Mouse (Mus musculus) kidney, embryonic 15.5 days (tissue): ENCODE results near the gene Enho. TPM values are rescaled to one million over a fixed set of nuclear protein-coding genes. Genes with fewer than 3 reads are reported as not detected.

Source experiments
- ATAC-seq: fragments of 200-750 bp; cut with Nextera tagmentation; replicated peaks from 2 replicates; pipeline ENCODE4 v1.8.0; 2017; ENCODE audit warnings: moderate TSS enrichment; ENCODE audit not compliant: low FRiP score
- H3K27ac ChIP-seq: fragments of 300-500 bp; sonication (generic); 2 replicates; pipeline ENCODE4 v1.5.1; 2015; ENCODE audit warnings: mild to moderate bottlenecking, inconsistent platforms
- H3K27me3 ChIP-seq: fragments of 300-500 bp; sonication (generic); 2 replicates; pipeline ENCODE4 v1.6.1; 2015; ENCODE audit warnings: inconsistent platforms
- H3K36me3 ChIP-seq: fragments of 300-500 bp; sonication (generic); 2 replicates; pipeline ENCODE4 v1.6.1; 2015; ENCODE audit warnings: inconsistent platforms
- H3K4me1 ChIP-seq: fragments of 300-500 bp; sonication (generic); 2 replicates; pipeline ENCODE4 v1.6.1; 2015; ENCODE audit warnings: inconsistent platforms
- H3K4me2 ChIP-seq: fragments of 300-500 bp; sonication (generic); 2 replicates; pipeline ENCODE4 v1.6.1; 2015; ENCODE audit warnings: moderate library complexity, mild to moderate bottlenecking, inconsistent platforms
- H3K4me3 ChIP-seq: fragments of 300-500 bp; sonication (generic); replicated peaks from 2 replicates; pipeline ENCODE4 v1.5.1; 2015; ENCODE audit warnings: mild to moderate bottlenecking, inconsistent platforms
- H3K9ac ChIP-seq: fragments of 300-500 bp; sonication (generic); 2 replicates; pipeline ENCODE4 v1.6.1; 2015; ENCODE audit warnings: mild to moderate bottlenecking, inconsistent platforms
- H3K9me3 ChIP-seq: fragments of 300-500 bp; sonication (generic); replicated peaks from 2 replicates; pipeline ENCODE4 v1.6.1; 2016; ENCODE audit warnings: inconsistent platforms
- WGBS: fragments of 180-500 bp; shearing (Covaris S2); methylation state at CpG from one replicate; pipeline ENCODE4 v1.1.7; 2015; ENCODE audit warnings: mixed read lengths; 5-methylcytosine and 5-hydroxymethylcytosine counted together
- polyA plus RNA-seq: library from polyadenylated mRNA; unstranded; fragments of >200 nt; fragmentation: Nextera tagmentation; extraction: Ambion mirVana; gene quantifications from 2 replicates; pipeline ENCODE4 v1.2.1, GENCODE M21; 2015

The Enho gene
- polyA plus RNA-seq, 1 experiment from 2014 or later: 22.6 TPM

DNA sequence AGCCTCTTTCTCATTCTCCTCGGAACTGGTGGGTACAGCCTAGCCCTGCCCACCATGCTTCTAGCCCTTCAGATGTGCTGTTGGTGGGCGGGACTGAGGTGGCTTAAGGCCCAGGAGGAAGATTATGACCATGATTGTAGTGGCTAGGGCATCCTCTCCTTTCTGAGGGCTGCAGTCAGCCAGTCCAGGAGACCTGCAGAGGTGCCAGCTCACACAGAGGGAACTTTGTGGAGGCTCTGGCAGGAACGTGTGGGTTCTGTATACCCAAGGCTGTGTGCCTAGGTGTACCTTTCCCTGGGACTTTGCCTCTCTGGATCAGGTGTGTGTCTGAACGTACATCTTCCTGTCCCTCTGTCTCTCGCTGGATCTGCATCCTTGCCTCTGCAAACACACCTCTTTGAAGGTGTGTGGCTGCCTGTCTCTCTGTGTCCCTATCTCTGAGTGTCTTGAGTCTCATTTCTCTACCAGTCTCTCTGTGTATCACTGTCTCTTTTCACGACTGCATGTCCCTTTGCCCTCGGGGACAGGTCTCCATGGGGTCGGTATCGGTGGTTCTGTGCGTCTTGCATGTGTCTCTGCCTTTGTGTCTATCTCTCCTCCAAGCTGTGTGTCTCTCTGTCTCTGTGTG, 796 bp downstream of the Enho start:
- no peak for ATAC-seq
- peaks cover 14% of the 10 kb centered on the region for H3K27me3 ChIP-seq
- 14% methylated on average over 10 of the region's 10 CpGs for WGBS
- peaks cover 55% of the 10 kb centered on the region for H3K4me1 ChIP-seq
- H3K4me2 ChIP-seq: peak overlapping the region; percentile 85
- no peaks in the 10 kb centered on the region for H3K9me3 ChIP-seq
- H3K4me3 ChIP-seq: peak overlapping the region; percentile 57
- peak overlapping the region; percentile 75 for H3K27ac ChIP-seq
- H3K36me3 ChIP-seq: no peaks in the 10 kb centered on the region
- H3K9ac ChIP-seq: peak overlapping the region; percentile 66

DNA sequence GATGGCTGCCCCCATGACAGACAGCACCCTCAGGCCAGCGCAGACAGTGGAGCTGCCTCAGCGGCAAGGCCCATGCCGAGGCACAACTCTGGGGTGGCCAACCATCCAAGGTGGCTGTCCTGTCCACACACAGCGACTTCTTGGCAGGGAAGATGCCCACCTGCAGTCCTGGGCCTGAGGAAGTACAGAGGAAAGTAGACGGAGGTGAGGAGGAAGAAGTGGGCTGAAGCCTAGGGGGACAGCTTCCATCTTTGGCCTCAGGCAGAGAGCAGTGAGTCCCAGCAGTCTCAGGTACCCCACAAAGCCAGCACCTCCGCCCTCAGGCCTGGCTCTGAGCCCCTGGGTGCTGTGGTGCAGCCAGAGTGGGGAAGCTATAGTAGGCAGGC, 1.3 kb downstream of the Enho start:
- ATAC-seq: no peak
- peak overlapping the region; percentile 85 for H3K4me2 ChIP-seq
- no peak overlapping the region for H3K27ac ChIP-seq
- H3K4me1 ChIP-seq: peaks cover 55% of the 10 kb centered on the region
- no peak overlapping the region for H3K9ac ChIP-seq
- peak overlapping the region; percentile 57 for H3K4me3 ChIP-seq
- peaks cover 14% of the 10 kb centered on the region for H3K27me3 ChIP-seq
- 83% methylated on average over 6 of the region's 6 CpGs for WGBS
- no peaks in the 10 kb centered on the region for H3K36me3 ChIP-seq
- H3K9me3 ChIP-seq: no peaks in the 10 kb centered on the region

DNA sequence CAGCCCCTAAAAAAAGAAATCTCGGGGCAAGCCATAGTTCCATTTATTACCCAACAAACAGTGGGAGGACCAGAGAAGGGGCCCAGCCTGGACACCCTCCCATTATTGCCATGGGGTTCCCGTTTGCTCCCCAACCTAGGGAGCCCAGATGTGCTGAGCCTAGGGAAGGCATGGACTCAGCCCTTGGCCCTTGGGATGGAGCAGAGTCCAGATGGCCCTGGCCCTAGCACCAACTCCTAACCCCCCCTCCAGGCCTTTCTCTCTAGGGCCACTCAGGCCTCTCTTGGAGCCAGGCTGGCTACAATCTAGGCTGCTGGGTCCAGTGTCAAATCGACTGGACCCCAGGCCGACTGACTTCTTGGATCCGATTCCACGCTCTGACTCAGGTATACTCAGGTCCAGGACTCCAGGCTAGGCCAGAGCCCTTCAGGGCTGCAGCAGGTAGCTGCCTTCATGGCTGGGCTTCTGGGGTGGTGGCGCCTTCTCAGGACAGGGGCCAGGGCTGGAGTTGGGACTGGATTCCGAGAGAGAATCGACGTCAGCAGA, 1.9 kb downstream of the Enho start:
- Histone ChIP-seq H3K27me3 (peaks cover 14% of the 10 kb centered on the region), H3K9me3 (no peaks in the 10 kb centered on the region), H3K4me1 (peaks cover 55% of the 10 kb centered on the region), H3K27ac (no peak overlapping the region), H3K4me3 (no peak overlapping the region), H3K4me2 (peak overlapping the region; percentile 85; the same call in 1 of the 2 replicates), H3K36me3 (no peaks in the 10 kb centered on the region), H3K9ac (no peak overlapping the region)
- WGBS: 91% methylated on average over 10 of the region's 10 CpGs
- no peak for ATAC-seq

DNA sequence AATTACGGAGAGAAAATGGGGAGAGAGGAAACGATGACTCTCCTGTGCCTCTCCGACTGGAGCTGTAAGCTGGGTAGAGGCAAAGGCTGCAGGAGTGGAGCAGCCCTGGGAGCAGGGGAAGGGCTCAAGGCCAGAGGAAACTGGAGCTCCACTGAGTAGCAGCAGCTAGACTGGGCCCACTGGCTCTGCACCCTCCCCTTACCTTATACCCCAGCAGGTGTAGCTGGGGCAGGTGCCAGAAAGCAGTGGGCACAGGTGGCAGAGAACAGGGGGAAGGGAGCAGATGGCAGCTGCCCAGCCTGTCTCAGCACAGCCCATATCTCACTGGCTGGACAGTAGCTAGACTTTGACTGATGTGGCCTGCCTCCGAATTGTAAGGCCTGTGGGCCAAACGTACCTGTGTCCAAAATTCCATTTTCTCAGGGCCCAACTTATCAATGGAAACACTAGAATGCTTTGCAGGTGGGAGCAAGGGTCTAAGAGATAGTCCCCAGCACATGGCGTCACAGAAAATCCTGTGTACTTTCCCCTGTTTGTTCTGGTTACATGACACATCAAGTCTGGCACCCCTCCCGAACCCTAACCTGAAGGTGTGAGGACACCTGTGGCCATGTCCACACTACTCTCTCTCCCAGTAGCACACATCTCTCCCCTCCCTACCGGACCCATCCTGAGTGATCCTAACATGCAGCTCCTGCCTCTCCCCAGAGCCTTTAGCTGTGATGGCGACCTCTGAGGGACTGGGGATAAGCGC, 3.1 kb downstream of the Enho start:
- ATAC-seq: no peak
- WGBS: 70% methylated on average over 10 of the region's 10 CpGs
- Histone ChIP-seq H3K27ac (peak overlapping the region; percentile 85), H3K4me2 (no peak overlapping the region), H3K4me1 (peaks cover 65% of the 10 kb centered on the region), H3K9me3 (no peaks in the 10 kb centered on the region), H3K27me3 (peaks cover 14% of the 10 kb centered on the region), H3K4me3 (no peak overlapping the region), H3K9ac (no peak overlapping the region), H3K36me3 (no peaks in the 10 kb centered on the region)

DNA sequence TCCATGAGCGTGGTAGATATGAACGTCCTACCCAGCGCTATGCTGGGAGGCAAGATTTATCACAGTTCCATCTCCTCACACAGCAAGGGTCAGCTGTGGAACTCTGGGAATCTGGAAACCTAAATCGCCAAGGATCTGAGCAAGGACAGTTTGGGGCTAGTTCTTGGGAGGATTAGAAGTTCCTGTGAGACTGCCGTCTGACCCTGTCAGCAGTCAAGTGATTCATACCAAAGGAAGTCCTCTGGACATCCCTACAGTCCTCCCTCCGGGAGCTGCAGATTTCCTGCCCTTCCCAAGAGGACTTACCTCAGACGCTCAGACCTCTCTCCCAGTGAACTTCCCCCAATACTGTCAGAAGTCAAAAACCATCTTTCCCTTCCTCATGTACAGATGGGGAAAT, 3.8 kb downstream of the Enho start:
- 5% methylated on average over 7 of the region's 7 CpGs for WGBS
- no peak for ATAC-seq
- Histone ChIP-seq H3K36me3 (no peaks in the 10 kb centered on the region), H3K27me3 (peaks cover 14% of the 10 kb centered on the region), H3K27ac (peak overlapping the region; percentile 85), H3K4me3 (no peak overlapping the region), H3K4me1 (peaks cover 72% of the 10 kb centered on the region), H3K9me3 (no peaks in the 10 kb centered on the region), H3K4me2 (peak overlapping the region; percentile 22), H3K9ac (no peak overlapping the region)

DNA sequence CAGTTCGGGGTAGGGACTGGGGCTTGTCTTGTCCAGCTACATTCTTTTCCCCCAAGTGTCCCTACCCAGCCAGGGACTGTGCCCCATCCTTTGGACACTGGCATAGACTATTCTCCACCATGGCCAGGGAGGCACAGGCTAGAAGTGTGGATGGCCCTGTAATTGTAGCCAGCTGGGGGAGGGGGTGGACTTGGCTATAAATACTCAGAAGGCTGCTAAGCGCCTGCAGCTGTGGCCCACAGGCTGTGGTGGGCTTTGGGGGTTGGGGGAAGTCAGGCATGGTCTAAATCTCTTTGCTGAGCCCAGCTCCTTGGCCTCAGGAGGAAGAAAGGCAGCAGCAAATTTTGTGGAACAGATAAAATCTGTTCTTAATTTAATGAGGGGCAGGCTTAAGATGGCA, 4.2 kb downstream of the Enho start:
- WGBS: 41% methylated on average over 2 of the region's 2 CpGs
- peak overlapping the region; percentile 85 for H3K27ac ChIP-seq

DNA sequence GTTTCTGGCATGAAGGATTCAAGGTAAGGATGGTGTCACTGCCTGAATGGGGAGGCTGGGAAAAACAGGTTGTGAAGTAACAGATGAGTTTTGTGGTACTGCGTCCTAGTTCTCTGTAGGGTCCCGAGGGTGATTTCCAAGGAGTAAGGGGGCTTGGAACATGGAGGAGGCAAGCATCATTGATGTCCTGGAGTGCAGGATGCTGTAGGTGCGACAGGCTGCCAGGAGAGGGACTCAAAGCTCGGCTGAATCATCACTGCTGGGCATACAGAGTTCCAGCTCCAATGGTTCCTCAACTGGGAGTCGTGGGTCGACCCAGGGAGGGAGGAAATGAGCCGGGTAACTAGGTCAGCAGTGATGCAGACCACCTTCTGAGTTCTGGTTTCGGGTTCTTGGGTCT, 4.9 kb downstream of the Enho start:
- ATAC-seq: no peak
- Histone ChIP-seq H3K27ac (peak overlapping the region; percentile 85; the same call in 1 of the 2 replicates), H3K4me2 (no peak overlapping the region), H3K9me3 (no peaks in the 10 kb centered on the region), H3K4me3 (no peak overlapping the region), H3K36me3 (no peaks in the 10 kb centered on the region), H3K9ac (no peak overlapping the region), H3K4me1 (peaks cover 77% of the 10 kb centered on the region), H3K27me3 (peaks cover 14% of the 10 kb centered on the region)
- 60% methylated on average over 8 of the region's 8 CpGs for WGBS

More for the DNA sequence above, 4.2 kb downstream of the Enho start:
- H3K36me3 ChIP-seq: no peaks in the 10 kb centered on the region
- H3K9ac ChIP-seq: no peak overlapping the region
- ATAC-seq: no peak
- H3K4me3 ChIP-seq: no peak overlapping the region
- no peaks in the 10 kb centered on the region for H3K9me3 ChIP-seq
- H3K4me1 ChIP-seq: peaks cover 77% of the 10 kb centered on the region
- H3K4me2 ChIP-seq: peak overlapping the region; percentile 22
- H3K27me3 ChIP-seq: peaks cover 14% of the 10 kb centered on the region

DNA sequence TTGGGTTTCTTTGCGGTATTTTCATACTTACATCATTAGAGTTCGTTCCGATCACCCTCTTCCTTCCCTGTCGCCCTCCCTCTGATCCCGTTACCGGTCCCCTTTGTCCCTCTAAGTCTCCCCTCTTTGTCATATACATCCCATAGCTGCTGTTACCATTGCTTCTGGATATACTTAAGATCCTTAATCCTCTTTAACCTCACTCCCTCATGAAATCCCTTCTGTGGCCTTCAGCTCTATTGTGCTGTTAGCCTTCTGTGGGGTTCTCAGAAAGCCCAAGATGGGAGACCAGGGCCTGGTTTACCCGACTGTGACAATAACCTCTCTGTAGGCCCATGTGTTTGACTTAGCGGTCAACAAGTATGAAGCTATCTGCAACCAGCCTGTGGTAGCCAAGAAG, 5.5 kb downstream of the Enho start:
- Histone ChIP-seq H3K9ac (no peak overlapping the region), H3K4me3 (no peak overlapping the region), H3K27me3 (peaks cover 14% of the 10 kb centered on the region), H3K9me3 (no peaks in the 10 kb centered on the region), H3K4me1 (peaks cover 81% of the 10 kb centered on the region), H3K4me2 (no peak overlapping the region), H3K27ac (no peak overlapping the region), H3K36me3 (no peaks in the 10 kb centered on the region)
- no peak for ATAC-seq
- 91% methylated on average over 8 of the region's 8 CpGs for WGBS

DNA sequence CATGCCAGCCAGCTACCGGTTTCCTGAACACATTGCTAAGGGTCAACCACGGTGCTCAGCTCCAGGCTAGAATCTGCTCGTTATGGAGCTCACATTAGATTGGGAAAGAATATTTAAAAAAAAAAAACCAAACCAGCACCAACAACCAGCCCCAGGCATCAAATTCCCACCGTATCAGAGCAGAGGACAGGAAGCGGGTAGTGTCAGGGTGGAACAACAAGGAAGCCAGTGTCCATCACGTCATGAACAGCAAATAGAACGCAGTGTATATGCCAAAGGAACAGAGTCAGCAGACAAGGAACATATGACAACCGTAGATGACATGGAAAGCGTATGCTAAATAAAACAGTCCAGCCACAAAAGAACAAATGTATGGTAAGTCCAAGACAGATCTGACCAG, 7.1 kb downstream of the Enho start:
- WGBS: 62% methylated on average over 9 of the region's 9 CpGs
- Histone ChIP-seq H3K27ac (no peak overlapping the region), H3K4me3 (no peak overlapping the region), H3K9ac (no peak overlapping the region), H3K36me3 (no peaks in the 10 kb centered on the region), H3K27me3 (no peaks in the 10 kb centered on the region), H3K4me2 (no peak overlapping the region), H3K4me1 (peaks cover 81% of the 10 kb centered on the region), H3K9me3 (no peaks in the 10 kb centered on the region)
- ATAC-seq: no peak

DNA sequence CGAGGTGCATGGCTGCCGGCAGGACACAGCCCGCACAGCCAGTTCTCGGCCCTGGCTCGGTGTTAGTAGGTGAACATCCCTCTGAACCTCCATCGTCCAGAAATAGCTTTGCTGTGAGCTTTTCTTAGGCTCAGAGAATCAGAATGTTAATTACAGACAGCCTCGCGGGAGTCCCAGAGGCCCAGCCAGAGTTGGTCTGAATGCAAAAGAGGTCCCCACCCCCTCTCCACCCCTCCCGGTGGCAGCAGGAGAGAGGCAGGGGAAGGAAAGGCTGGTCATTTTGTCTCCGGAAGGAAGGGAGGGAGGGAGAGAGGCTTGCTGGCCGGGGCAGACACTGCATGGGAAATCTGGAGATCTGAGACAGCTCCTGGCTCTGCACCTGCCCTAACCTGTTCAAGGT, 8.7 kb downstream of the Enho start:
- Histone ChIP-seq H3K27ac (peak overlapping the region; percentile 71), H3K27me3 (no peaks in the 10 kb centered on the region), H3K36me3 (no peaks in the 10 kb centered on the region), H3K4me3 (no peak overlapping the region), H3K4me1 (peaks cover 80% of the 10 kb centered on the region), H3K9ac (no peak overlapping the region), H3K4me2 (peak overlapping the region; percentile 39), H3K9me3 (no peaks in the 10 kb centered on the region)
- peak; percentile 12; the same call in 1 of the 2 replicates for ATAC-seq
- 3% methylated on average over 11 of the region's 11 CpGs for WGBS

DNA sequence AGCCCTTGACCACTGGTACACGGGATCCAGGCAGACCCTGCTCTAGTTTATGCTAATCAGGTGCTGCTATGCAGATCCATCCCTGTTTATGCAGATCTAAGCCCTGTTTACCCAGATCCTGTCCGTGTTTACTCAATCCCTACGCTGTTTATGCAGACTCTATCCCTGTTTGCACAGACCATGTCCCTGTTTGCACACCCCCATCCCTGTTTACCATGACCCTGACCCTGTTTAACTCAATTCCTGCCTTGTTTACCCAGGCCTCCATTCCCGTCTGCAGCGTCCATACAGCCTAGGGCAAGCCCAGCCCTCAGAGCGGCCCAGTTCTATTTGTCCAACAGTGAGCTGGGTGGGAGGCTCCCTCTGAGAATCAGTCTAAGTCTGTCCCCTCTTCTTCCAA, 9.9 kb downstream of the Enho start:
- Histone ChIP-seq H3K9ac (no peak overlapping the region), H3K27ac (no peak overlapping the region), H3K27me3 (no peaks in the 10 kb centered on the region), H3K36me3 (no peaks in the 10 kb centered on the region), H3K4me3 (no peak overlapping the region), H3K4me2 (no peak overlapping the region), H3K4me1 (peaks cover 73% of the 10 kb centered on the region), H3K9me3 (no peaks in the 10 kb centered on the region)
- 34% methylated on average over 6 of the region's 6 CpGs for WGBS
- ATAC-seq: no peak

DNA sequence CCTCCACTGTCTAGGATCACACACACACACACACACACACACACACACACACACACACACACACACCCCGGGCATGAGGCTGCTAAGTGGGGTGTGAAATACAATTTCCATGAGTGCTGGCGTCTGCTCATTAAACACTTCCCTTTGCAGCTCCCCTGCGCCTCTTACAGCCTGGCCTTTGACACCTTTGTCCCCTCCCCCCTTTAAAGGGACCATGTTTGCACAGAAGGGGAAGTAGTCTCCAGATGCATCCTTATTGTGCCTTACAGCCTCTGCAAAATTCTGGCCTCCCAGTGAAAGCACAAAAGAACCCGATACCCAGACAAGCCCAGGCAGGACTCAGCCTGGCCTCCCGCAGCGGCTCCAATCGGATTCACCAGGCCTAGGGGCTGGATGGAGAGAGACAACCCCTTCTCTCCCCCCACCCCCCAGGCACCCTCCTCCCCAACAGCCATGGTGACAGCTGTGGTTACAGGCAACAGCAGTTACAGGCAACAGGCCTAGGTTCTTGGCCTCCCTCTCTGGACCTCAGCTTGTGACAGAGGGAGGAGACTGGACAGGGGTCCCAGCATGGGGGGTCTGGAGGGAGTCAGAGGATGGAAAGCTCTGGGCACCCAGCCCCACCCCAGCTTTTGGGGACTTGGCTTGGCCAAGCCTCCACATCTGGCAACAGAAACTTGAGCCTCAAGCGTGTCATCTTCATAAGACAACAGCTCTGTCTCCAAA, 11.8 kb downstream of the Enho start:
- Histone ChIP-seq H3K4me2 (peak overlapping the region; percentile 2; the same call in 1 of the 2 replicates), H3K9ac (no peak overlapping the region), H3K9me3 (no peaks in the 10 kb centered on the region), H3K4me3 (no peak overlapping the region), H3K27ac (peak overlapping the region; percentile 83), H3K36me3 (no peaks in the 10 kb centered on the region), H3K4me1 (peaks cover 69% of the 10 kb centered on the region), H3K27me3 (no peaks in the 10 kb centered on the region)
- 8% methylated on average over 8 of the region's 8 CpGs for WGBS
- peak; percentile 59 for ATAC-seq
